Mouse (Mus musculus): ENCODE data around the gene Spaar. TPM values are rescaled to one million over a fixed set of nuclear protein-coding genes. Genes with fewer than 3 reads are reported as not detected.

The Spaar gene
- polyA plus RNA-seq, 1 experiment from 2014 or later = 0.15 TPM

DNA sequence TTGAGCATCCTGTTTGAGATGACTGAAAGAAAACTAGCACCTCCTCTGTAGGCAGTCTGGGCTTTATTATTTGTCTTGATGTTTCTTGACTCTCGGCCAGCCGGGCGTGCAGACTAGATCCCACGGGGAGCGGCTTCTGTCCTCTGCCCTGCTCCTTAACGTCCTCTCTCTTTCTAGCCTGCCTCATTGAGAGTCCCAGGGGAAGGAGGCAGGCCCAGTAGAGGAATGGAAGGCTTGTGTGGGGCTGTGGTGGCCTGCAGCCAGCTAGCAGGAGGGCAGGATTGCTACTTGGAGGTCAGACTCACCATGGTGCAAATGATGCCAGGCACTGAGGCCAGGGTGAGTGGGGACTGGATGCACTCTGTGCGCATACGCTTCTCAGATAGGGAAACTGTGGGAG lies 26.0 kb upstream of the Spaar start:
- H3K4me2 ChIP-seq (ENCODE audit: low read length) = no peak overlapping the region
- H3K27me3 ChIP-seq (ENCODE audit: control insufficient read depth, insufficient read depth, low read depth, low read length) = no peaks in the 10 kb centered on the region
- no peaks in the 10 kb centered on the region for H3K36me3 ChIP-seq (ENCODE audit: control insufficient read depth, insufficient read depth, low read length)
- no peak overlapping the region for H3K4me3 ChIP-seq (ENCODE audit: low read depth, low read length)
- H3K27ac ChIP-seq (ENCODE audit: low read length) = no peak overlapping the region
- H3K9ac ChIP-seq (ENCODE audit: low read depth, low read length) = no peak overlapping the region
- no peak for ATAC-seq
- no peaks in the 10 kb centered on the region for H3K9me3 ChIP-seq (replicated peaks; ENCODE audit: control insufficient read depth, low read length, poor library complexity, severe bottlenecking)
- no peaks in the 10 kb centered on the region for H3K4me1 ChIP-seq (ENCODE audit: control insufficient read depth, insufficient read depth, low read length)
- 76% methylated on average over 8 of the region's 8 CpGs for WGBS

DNA sequence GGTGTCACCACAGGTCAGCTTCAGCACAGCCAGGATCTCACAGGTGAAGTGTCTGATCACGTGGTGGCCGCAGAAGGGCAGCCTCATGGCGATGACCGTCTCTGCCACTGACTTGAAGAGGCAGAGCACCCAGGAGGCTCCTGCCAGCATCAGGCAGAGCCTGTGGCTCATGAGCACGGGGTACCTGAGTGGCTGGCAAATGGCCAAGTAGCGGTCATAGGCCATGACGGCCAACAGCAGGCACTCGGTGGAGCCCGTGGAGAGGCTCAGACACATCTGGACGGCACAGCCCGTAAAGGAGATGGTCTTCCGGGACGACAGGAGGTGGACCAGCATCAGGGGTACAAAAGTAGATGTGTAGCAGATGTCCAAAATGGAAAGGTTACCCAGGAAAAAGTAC lies 23.8 kb upstream of the Spaar start:
- no peak for ATAC-seq
- Histone ChIP-seq H3K4me3 (ENCODE audit: low read depth, low read length) (no peak overlapping the region), H3K4me1 (ENCODE audit: control insufficient read depth, insufficient read depth, low read length) (no peaks in the 10 kb centered on the region), H3K4me2 (ENCODE audit: low read length) (no peak overlapping the region), H3K36me3 (ENCODE audit: control insufficient read depth, insufficient read depth, low read length) (no peaks in the 10 kb centered on the region), H3K9ac (ENCODE audit: low read depth, low read length) (no peak overlapping the region), H3K27me3 (ENCODE audit: control insufficient read depth, insufficient read depth, low read depth, low read length) (no peaks in the 10 kb centered on the region), H3K27ac (ENCODE audit: low read length) (no peak overlapping the region), H3K9me3 (replicated peaks; ENCODE audit: control insufficient read depth, low read length, poor library complexity, severe bottlenecking) (no peaks in the 10 kb centered on the region)
- 85% methylated on average over 13 of the region's 13 CpGs for WGBS

DNA sequence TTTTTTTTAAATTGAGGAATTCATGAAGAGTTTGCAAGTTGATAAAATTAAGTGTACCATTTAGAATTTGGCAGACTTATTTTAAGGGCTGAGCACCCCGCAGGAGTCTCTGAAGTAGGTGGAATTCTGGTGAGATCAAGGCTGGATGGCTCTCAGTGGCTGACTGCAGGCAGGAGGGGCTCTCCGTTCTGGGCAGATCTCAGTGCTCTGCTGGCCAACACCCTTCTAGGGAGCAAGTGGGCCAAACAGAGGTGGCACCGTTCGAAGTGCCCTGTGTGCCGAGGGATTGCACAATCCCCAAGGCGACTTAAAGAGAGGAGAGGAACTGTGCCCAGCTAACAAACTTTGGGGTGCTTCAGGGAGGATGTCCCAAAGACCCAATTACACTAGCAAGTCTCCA lies 20.0 kb upstream of the Spaar start, which contains the start of gene Olfr71:
TSS of gene Olfr71 (minus strand) at position 387 of the 400 bp plus-strand sequence.
- Histone ChIP-seq H3K36me3 (ENCODE audit: control insufficient read depth, insufficient read depth, low read length) (no peaks in the 10 kb centered on the region), H3K4me3 (ENCODE audit: low read depth, low read length) (no peak within 1 kb of the TSS), H3K9ac (ENCODE audit: low read depth, low read length) (no peak within 1 kb of the TSS), H3K4me2 (ENCODE audit: low read length) (no peak within 1 kb of the TSS), H3K4me1 (ENCODE audit: control insufficient read depth, insufficient read depth, low read length) (no peaks in the 10 kb centered on the region), H3K27me3 (ENCODE audit: control insufficient read depth, insufficient read depth, low read depth, low read length) (no peaks in the 10 kb centered on the region), H3K27ac (ENCODE audit: low read length) (no peak within 1 kb of the TSS), H3K9me3 (replicated peaks; ENCODE audit: control insufficient read depth, low read length, poor library complexity, severe bottlenecking) (no peaks in the 10 kb centered on the region)
- ATAC-seq = no peak
- 86% methylated on average over 6 of the region's 6 CpGs for WGBS

DNA sequence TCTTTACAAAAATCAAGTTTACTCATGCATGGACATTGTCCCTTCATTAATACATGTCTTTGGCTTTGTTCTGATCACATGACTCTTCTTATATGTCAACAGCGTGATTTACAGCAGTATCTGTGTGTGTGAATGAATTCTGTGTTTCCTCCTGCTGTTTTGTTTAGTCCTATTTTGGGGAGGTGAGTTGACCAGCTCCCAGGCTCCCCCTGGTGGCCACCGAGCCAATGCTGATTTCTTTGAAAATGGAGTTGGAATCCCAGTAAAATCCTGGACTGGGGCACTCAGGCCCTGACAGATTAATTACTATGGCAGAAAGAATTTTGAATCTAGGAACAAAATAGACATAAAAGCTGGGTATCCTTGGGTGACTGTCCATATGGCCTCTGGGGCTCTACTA lies 18.0 kb upstream of the Spaar start:
- WGBS = 0% methylated on average over 2 of the region's 2 CpGs
- Histone ChIP-seq H3K9ac (ENCODE audit: low read depth, low read length) (no peak overlapping the region), H3K4me2 (ENCODE audit: low read length) (no peak overlapping the region), H3K27me3 (ENCODE audit: control insufficient read depth, insufficient read depth, low read depth, low read length) (no peaks in the 10 kb centered on the region), H3K27ac (ENCODE audit: low read length) (no peak overlapping the region), H3K9me3 (replicated peaks; ENCODE audit: control insufficient read depth, low read length, poor library complexity, severe bottlenecking) (no peaks in the 10 kb centered on the region), H3K4me1 (ENCODE audit: control insufficient read depth, insufficient read depth, low read length) (no peaks in the 10 kb centered on the region), H3K36me3 (ENCODE audit: control insufficient read depth, insufficient read depth, low read length) (no peaks in the 10 kb centered on the region), H3K4me3 (ENCODE audit: low read depth, low read length) (no peak overlapping the region)
- ATAC-seq = no peak

DNA sequence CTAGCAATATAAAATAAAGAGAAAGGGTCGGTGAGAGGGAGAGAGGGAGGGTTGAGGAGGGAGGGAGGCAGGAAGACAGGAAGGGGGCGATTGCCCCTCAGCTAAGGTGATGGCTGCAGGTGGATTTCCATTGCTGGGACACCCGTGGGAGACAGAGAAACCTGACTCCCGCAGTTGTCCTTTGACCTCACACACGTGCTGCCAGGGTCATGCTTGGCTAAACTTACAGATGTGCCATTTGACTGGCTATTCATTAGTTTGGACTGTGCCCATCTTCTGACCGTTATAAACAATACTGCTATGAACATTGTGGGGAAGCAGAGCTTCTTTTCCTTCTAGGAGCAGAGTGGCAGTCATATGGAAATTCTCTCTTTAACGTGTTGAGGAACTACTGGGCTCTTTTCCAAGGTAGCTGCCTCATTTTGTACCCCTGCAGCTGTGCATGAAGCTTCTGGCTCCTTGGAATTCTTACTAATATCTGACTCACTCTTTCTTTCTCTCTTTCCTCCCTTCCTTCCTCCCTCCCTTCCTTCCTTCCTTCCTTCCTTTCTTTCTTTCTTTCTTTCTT lies 16.1 kb upstream of the Spaar start:
- no peaks in the 10 kb centered on the region for H3K36me3 ChIP-seq (ENCODE audit: control insufficient read depth, insufficient read depth, low read length)
- no peaks in the 10 kb centered on the region for H3K27me3 ChIP-seq (ENCODE audit: control insufficient read depth, insufficient read depth, low read depth, low read length)
- 37% methylated on average over 7 of the region's 7 CpGs for WGBS
- H3K27ac ChIP-seq (ENCODE audit: low read length) = no peak overlapping the region
- no peak overlapping the region for H3K4me2 ChIP-seq (ENCODE audit: low read length)
- H3K9me3 ChIP-seq (replicated peaks; ENCODE audit: control insufficient read depth, low read length, poor library complexity, severe bottlenecking) = no peaks in the 10 kb centered on the region
- ATAC-seq = no peak
- H3K4me1 ChIP-seq (ENCODE audit: control insufficient read depth, insufficient read depth, low read length) = no peaks in the 10 kb centered on the region
- no peak overlapping the region for H3K4me3 ChIP-seq (ENCODE audit: low read depth, low read length)
- no peak overlapping the region for H3K9ac ChIP-seq (ENCODE audit: low read depth, low read length)

DNA sequence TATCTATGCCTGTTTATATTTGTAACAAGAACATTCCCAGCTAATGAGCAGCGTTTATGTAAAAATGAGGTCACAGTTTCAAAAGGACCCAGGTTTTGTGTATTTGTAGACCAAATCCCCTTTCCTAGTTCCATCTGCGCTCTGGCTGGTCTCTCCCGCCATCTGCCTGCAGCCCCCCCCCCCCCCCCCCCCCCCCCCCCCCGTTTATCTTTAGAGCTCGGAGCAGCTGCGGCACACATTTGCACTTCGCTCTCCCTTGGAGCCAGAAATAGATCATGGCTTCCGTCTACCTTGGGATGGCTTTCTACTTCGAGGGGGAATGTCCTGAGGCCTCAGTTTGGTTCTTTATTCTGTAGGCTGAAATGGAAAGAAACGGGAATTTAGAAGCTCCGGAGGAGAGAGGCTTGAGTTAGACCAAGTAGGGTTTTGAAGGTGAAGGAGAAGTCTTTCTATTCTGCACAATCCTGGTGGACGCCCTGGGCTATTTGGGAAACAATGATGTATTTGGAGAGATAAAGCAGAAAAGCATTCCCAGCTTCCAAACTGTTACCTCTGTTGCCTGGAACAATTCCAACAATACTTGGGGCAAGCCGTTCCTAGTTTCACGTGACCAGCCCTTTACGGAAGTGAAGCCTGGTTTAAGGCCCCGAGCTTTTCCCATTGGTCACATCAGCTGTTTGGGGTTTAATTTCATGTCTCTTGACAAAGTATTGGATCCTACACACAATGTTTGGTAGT lies 9.2 kb upstream of the Spaar start:
- Histone ChIP-seq H3K4me1 (ENCODE audit: control insufficient read depth, insufficient read depth, low read length) (no peaks in the 10 kb centered on the region; the same call in 1 of the 2 replicates), H3K9me3 (replicated peaks; ENCODE audit: control insufficient read depth, low read length, poor library complexity, severe bottlenecking) (no peaks in the 10 kb centered on the region), H3K4me3 (ENCODE audit: low read depth, low read length) (no peak overlapping the region), H3K27ac (ENCODE audit: low read length) (no peak overlapping the region), H3K36me3 (ENCODE audit: control insufficient read depth, insufficient read depth, low read length) (no peaks in the 10 kb centered on the region), H3K9ac (ENCODE audit: low read depth, low read length) (no peak overlapping the region), H3K27me3 (ENCODE audit: control insufficient read depth, insufficient read depth, low read depth, low read length) (no peaks in the 10 kb centered on the region), H3K4me2 (ENCODE audit: low read length) (no peak overlapping the region)
- ATAC-seq = no peak
- WGBS = 53% methylated on average over 12 of the region's 16 CpGs

DNA sequence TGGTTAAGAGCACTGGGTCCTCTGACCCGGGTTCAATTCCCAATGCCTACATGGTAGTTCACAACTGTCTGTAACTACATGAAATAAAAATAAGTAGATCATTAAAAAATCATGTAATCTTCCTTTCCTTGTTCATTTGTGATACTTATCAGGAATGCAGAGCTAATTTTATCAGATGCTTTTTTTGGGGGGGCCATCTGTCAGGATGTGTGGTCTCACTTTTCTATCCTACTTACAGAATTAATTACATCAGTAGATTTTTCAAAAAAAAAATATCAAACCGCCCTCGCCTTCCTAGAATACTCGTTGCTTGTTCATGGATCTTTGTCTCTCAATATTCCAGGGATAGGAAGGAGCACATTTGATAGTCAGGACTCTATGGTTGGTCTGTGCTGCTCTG lies 7.6 kb upstream of the Spaar start:
- Histone ChIP-seq H3K36me3 (ENCODE audit: control insufficient read depth, insufficient read depth, low read length) (no peaks in the 10 kb centered on the region), H3K4me1 (ENCODE audit: control insufficient read depth, insufficient read depth, low read length) (no peaks in the 10 kb centered on the region; the same call in 1 of the 2 replicates), H3K27ac (ENCODE audit: low read length) (no peak overlapping the region), H3K4me3 (ENCODE audit: low read depth, low read length) (no peak overlapping the region), H3K27me3 (ENCODE audit: control insufficient read depth, insufficient read depth, low read depth, low read length) (no peaks in the 10 kb centered on the region), H3K4me2 (ENCODE audit: low read length) (no peak overlapping the region), H3K9me3 (replicated peaks; ENCODE audit: control insufficient read depth, low read length, poor library complexity, severe bottlenecking) (no peaks in the 10 kb centered on the region), H3K9ac (ENCODE audit: low read depth, low read length) (no peak overlapping the region)
- 88% methylated on average over 4 of the region's 4 CpGs for WGBS
- ATAC-seq = no peak

DNA sequence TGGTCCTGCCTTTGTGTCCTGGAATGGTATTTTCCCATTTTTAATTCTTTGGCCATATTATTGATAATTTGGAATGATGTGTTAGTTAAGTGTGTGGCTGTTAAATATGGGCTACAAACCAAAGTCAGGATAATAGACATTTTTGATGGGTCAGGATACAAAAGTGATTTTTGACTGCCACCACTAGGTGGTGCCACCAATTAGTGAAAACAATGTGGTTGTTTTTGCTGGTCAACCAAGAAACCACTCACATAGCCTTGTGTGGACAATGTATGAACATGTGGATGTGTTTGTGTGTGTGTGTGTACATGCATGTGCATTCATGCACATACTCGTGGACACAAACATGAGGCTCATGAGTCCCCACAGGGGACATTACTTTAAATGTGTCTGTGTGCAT lies 5.1 kb upstream of the Spaar start:
- H3K9ac ChIP-seq (ENCODE audit: low read depth, low read length) = no peak overlapping the region
- H3K9me3 ChIP-seq (replicated peaks; ENCODE audit: control insufficient read depth, low read length, poor library complexity, severe bottlenecking) = no peaks in the 10 kb centered on the region
- ATAC-seq = no peak
- no peaks in the 10 kb centered on the region; the same call in 1 of the 2 replicates for H3K4me1 ChIP-seq (ENCODE audit: control insufficient read depth, insufficient read depth, low read length)
- H3K27ac ChIP-seq (ENCODE audit: low read length) = no peak overlapping the region
- H3K36me3 ChIP-seq (ENCODE audit: control insufficient read depth, insufficient read depth, low read length) = no peaks in the 10 kb centered on the region
- no peaks in the 10 kb centered on the region for H3K27me3 ChIP-seq (ENCODE audit: control insufficient read depth, insufficient read depth, low read depth, low read length)
- no peak overlapping the region for H3K4me3 ChIP-seq (ENCODE audit: low read depth, low read length)
- H3K4me2 ChIP-seq (ENCODE audit: low read length) = no peak overlapping the region
- 50% methylated on average over 1 of the region's 1 CpGs for WGBS

DNA sequence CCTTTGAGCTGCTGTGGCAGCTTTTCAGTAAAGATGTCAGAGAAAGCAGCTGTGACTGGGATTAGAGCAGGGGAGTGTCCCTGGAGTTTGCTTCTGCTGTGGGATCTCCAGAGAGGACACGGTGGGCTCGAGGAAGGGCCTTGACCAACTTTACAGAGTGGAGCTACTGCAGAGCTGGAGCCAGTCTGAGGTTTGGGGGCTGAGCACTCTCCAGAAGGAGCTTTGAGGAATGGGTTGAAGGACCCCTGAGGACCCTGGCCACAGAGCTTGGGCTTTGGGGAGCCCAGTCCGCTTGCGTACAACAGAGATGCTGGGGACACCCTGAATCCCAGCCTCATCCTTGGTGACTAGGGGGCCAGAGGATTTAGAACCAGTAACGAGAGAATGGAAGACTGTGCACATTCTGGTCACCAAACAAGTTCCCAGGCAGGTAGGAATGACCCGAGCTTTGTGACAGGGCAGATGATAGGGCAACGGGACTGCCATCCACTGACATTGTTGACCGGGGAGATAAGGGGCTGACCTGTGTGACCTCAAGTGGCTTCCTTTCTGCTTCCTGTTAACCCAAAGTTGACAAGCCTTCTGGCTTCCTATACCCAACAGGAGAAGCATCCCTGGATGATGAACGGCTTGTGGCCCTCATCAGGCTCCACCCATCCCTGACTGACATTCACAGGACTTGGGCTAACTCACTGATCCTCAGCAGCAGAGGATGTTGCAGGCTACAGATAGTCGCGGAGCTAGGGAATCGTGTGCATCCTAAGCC lies 3.4 kb upstream of the Spaar start:
- no peak overlapping the region for H3K4me2 ChIP-seq (ENCODE audit: low read length)
- no peak overlapping the region for H3K9ac ChIP-seq (ENCODE audit: low read depth, low read length)
- no peaks in the 10 kb centered on the region for H3K27me3 ChIP-seq (ENCODE audit: control insufficient read depth, insufficient read depth, low read depth, low read length)
- no peak overlapping the region for H3K4me3 ChIP-seq (ENCODE audit: low read depth, low read length)
- H3K36me3 ChIP-seq (ENCODE audit: control insufficient read depth, insufficient read depth, low read length) = no peaks in the 10 kb centered on the region
- H3K4me1 ChIP-seq (ENCODE audit: control insufficient read depth, insufficient read depth, low read length) = no peaks in the 10 kb centered on the region
- WGBS = 74% methylated on average over 12 of the region's 12 CpGs
- ATAC-seq = no peak
- no peak overlapping the region for H3K27ac ChIP-seq (ENCODE audit: low read length)
- no peaks in the 10 kb centered on the region for H3K9me3 ChIP-seq (replicated peaks; ENCODE audit: control insufficient read depth, low read length, poor library complexity, severe bottlenecking)
